Mouse (Mus musculus) stomach, embryonic 16.5 days (tissue): Measurements from ENCODE around the gene Atp1a1. TPM values are rescaled to one million over a fixed set of nuclear protein-coding genes. Genes with fewer than 3 reads are reported as not detected.

Experiments
- ATAC-seq: fragments of 200-750 bp; cut with Nextera tagmentation; 2 replicates; pipeline ENCODE4 v1.8.0; 2017; ENCODE audit warnings: moderate number of reproducible peaks, moderate TSS enrichment; ENCODE audit not compliant: insufficient read depth, low FRiP score
- H3K27ac ChIP-seq: fragments of 300-500 bp; sonication (generic); 2 replicates; pipeline ENCODE4 v1.5.1; 2014; ENCODE audit warnings: low read length
- H3K27me3 ChIP-seq: fragments of 300-500 bp; sonication (generic); 2 replicates; pipeline ENCODE4 v1.6.1; 2014; ENCODE audit warnings: low read length, control low read depth, mixed read lengths; ENCODE audit not compliant: control insufficient read depth, insufficient read depth
- H3K36me3 ChIP-seq: fragments of 300-500 bp; sonication (generic); 2 replicates; pipeline ENCODE4 v1.6.1; 2014; ENCODE audit warnings: low read length; ENCODE audit not compliant: control insufficient read depth, insufficient read depth
- H3K4me1 ChIP-seq: fragments of 300-500 bp; sonication (generic); 2 replicates; pipeline ENCODE4 v1.6.1; 2014; ENCODE audit warnings: low read length, control low read depth, mixed read lengths; ENCODE audit not compliant: control insufficient read depth, insufficient read depth
- H3K4me2 ChIP-seq: fragments of 300-500 bp; sonication (generic); 2 replicates; pipeline ENCODE4 v1.6.1; 2014; ENCODE audit warnings: low read depth, low read length, mixed read lengths
- H3K4me3 ChIP-seq: fragments of 300-500 bp; sonication (generic); replicated peaks from 2 replicates; pipeline ENCODE4 v1.5.1; 2014; ENCODE audit warnings: mild to moderate bottlenecking, low read length
- H3K9ac ChIP-seq: fragments of 300-500 bp; sonication (generic); 2 replicates; pipeline ENCODE4 v1.6.1; 2014; ENCODE audit warnings: low read length
- H3K9me3 ChIP-seq: fragments of 300-500 bp; sonication (generic); replicated peaks from 2 replicates; pipeline ENCODE4 v1.6.1; 2016; ENCODE audit warnings: low read length, control low read depth; ENCODE audit not compliant: control insufficient read depth
- WGBS: fragments of 180-500 bp; shearing (Covaris S2); extraction: QIAGEN DNeasy Blood & Tissue Kit; methylation state at CpG from one replicate; pipeline ENCODE4 v1.1.7; 2014; 5-methylcytosine and 5-hydroxymethylcytosine counted together
- polyA plus RNA-seq: library from polyadenylated mRNA; unstranded; fragments of >200 nt; fragmentation: Nextera tagmentation; extraction: Ambion mirVana; gene quantifications from 2 replicates; pipeline ENCODE4 v1.2.1, GENCODE M21; 2015

Atp1a1 gene
- polyA plus RNA-seq, 1 experiment from 2014 or later, result 158 TPM

- H3K36me3 ChIP-seq, result no peaks in the 10 kb centered on the region
- no peaks in the 10 kb centered on the region for H3K27me3 ChIP-seq
- no peak overlapping the region for H3K4me3 ChIP-seq
- ATAC-seq, result no peak
- H3K27ac ChIP-seq, result no peak overlapping the region
- no peaks in the 10 kb centered on the region for H3K9me3 ChIP-seq
- no peak overlapping the region for H3K9ac ChIP-seq
- H3K4me1 ChIP-seq, result no peaks in the 10 kb centered on the region
- no peak overlapping the region for H3K4me2 ChIP-seq
- 61% methylated on average over 4 of the region's 4 CpGs for WGBS
These were observed 39.7 kb upstream of the Atp1a1 start for GRCm38 (mm10) chr3:101644062-101644802.

GRCm38 (mm10) chr3:101643264-101643663 lies 38.8 kb upstream of the Atp1a1 start:
- no peak for ATAC-seq
- no peaks in the 10 kb centered on the region for H3K36me3 ChIP-seq
- 82% methylated on average over 2 of the region's 2 CpGs for WGBS
- no peaks in the 10 kb centered on the region for H3K27me3 ChIP-seq
- no peak overlapping the region for H3K9ac ChIP-seq
- no peak overlapping the region for H3K4me2 ChIP-seq
- H3K9me3 ChIP-seq, result no peaks in the 10 kb centered on the region
- H3K27ac ChIP-seq, result no peak overlapping the region
- no peaks in the 10 kb centered on the region for H3K4me1 ChIP-seq
- no peak overlapping the region for H3K4me3 ChIP-seq

- H3K9ac ChIP-seq, result no peak overlapping the region
- H3K36me3 ChIP-seq, result no peaks in the 10 kb centered on the region
These were observed 33.7 kb upstream of the Atp1a1 start for GRCm38 (mm10) chr3:101638223-101638622.

GRCm38 (mm10) chr3:101636510-101636909 lies 32.0 kb upstream of the Atp1a1 start:
- H3K4me3 ChIP-seq, result no peak overlapping the region
- 82% methylated on average over 7 of the region's 7 CpGs for WGBS
- no peaks in the 10 kb centered on the region for H3K4me1 ChIP-seq
- no peak overlapping the region for H3K9ac ChIP-seq
- H3K27ac ChIP-seq, result no peak overlapping the region
- H3K4me2 ChIP-seq, result no peak overlapping the region
- no peak for ATAC-seq
- no peaks in the 10 kb centered on the region for H3K27me3 ChIP-seq
- no peaks in the 10 kb centered on the region for H3K36me3 ChIP-seq
- no peaks in the 10 kb centered on the region for H3K9me3 ChIP-seq

More at GRCm38 (mm10) chr3:101638223-101638622, 33.7 kb upstream of the Atp1a1 start:
- no peaks in the 10 kb centered on the region for H3K4me1 ChIP-seq
- no peak overlapping the region for H3K27ac ChIP-seq
- H3K27me3 ChIP-seq, result no peaks in the 10 kb centered on the region
- 82% methylated on average over 2 of the region's 2 CpGs for WGBS
- ATAC-seq, result no peak
- no peaks in the 10 kb centered on the region for H3K9me3 ChIP-seq
- no peak overlapping the region for H3K4me3 ChIP-seq
- no peak overlapping the region for H3K4me2 ChIP-seq

GRCm38 (mm10) chr3:101636086-101636485 lies 31.6 kb upstream of the Atp1a1 start:
- H3K9ac ChIP-seq, result no peak overlapping the region
- H3K4me1 ChIP-seq, result no peaks in the 10 kb centered on the region
- no peak for ATAC-seq
- no peaks in the 10 kb centered on the region for H3K9me3 ChIP-seq
- H3K4me3 ChIP-seq, result no peak overlapping the region
- no peak overlapping the region for H3K27ac ChIP-seq
- WGBS, result 64% methylated on average over 2 of the region's 2 CpGs
- H3K36me3 ChIP-seq, result no peaks in the 10 kb centered on the region
- H3K4me2 ChIP-seq, result no peak overlapping the region
- no peaks in the 10 kb centered on the region for H3K27me3 ChIP-seq

- Histone ChIP-seq H3K27ac (no peak overlapping the region), H3K9ac (no peak overlapping the region), H3K36me3 (no peaks in the 10 kb centered on the region), H3K4me1 (no peaks in the 10 kb centered on the region), H3K4me2 (no peak overlapping the region), H3K27me3 (no peaks in the 10 kb centered on the region), H3K4me3 (no peak overlapping the region), H3K9me3 (no peaks in the 10 kb centered on the region)
- 74% methylated on average over 9 of the region's 9 CpGs for WGBS
- no peak for ATAC-seq
These were observed 29.8 kb upstream of the Atp1a1 start for GRCm38 (mm10) chr3:101634141-101634900.

- H3K9ac ChIP-seq, result no peak overlapping the region
- WGBS, result 79% methylated on average over 2 of the region's 2 CpGs
These were observed 23.8 kb upstream of the Atp1a1 start for GRCm38 (mm10) chr3:101628255-101628654.

GRCm38 (mm10) chr3:101624287-101624686 lies 19.8 kb upstream of the Atp1a1 start:
- Histone ChIP-seq H3K9ac (no peak overlapping the region), H3K4me2 (no peak overlapping the region), H3K27me3 (no peaks in the 10 kb centered on the region), H3K9me3 (0 out of 2 replicates have a peak, but pooled peaks cover 5% of the 10 kb centered on the region), H3K4me1 (no peaks in the 10 kb centered on the region), H3K27ac (no peak overlapping the region), H3K4me3 (no peak overlapping the region), H3K36me3 (no peaks in the 10 kb centered on the region)
- ATAC-seq, result no peak
- 88% methylated on average over 5 of the region's 5 CpGs for WGBS

More at GRCm38 (mm10) chr3:101628255-101628654, 23.8 kb upstream of the Atp1a1 start:
- Histone ChIP-seq H3K4me2 (no peak overlapping the region), H3K27ac (no peak overlapping the region), H3K4me3 (no peak overlapping the region), H3K36me3 (no peaks in the 10 kb centered on the region), H3K9me3 (no peaks in the 10 kb centered on the region), H3K4me1 (no peaks in the 10 kb centered on the region), H3K27me3 (no peaks in the 10 kb centered on the region)
- ATAC-seq, result no peak

- H3K4me2 ChIP-seq, result no peak overlapping the region
- WGBS, result 89% methylated on average over 4 of the region's 4 CpGs
- H3K4me1 ChIP-seq, result no peaks in the 10 kb centered on the region; the same call in 1 of the 2 replicates
- H3K9me3 ChIP-seq, result 0 out of 2 replicates have a peak, but pooled peaks cover 5% of the 10 kb centered on the region
- H3K27me3 ChIP-seq, result no peaks in the 10 kb centered on the region
- no peak overlapping the region for H3K27ac ChIP-seq
- no peak overlapping the region for H3K4me3 ChIP-seq
- ATAC-seq, result no peak
- H3K36me3 ChIP-seq, result no peaks in the 10 kb centered on the region
- H3K9ac ChIP-seq, result no peak overlapping the region
These were observed 14.5 kb upstream of the Atp1a1 start for GRCm38 (mm10) chr3:101619017-101619416.
